In genomic region chr2:181532589-181532988, GRCm38 (mm10) we compare ENCODE assay signal across 19 mouse cellular contexts. TPM values are rescaled to one million over a fixed set of nuclear protein-coding genes. Genes with fewer than 3 reads are reported as not detected.
"Had no signal": no experiment of that assay in that cellular context is flagged by ENCODE, and none has a peak within 500 bp of the region (broad histone marks: within the 10 kb centered on the region; RNA-seq: fewer than 3 reads in every experiment).

No protein-coding gene starts in this region.

- H3K4me3 ChIP-seq: neural tube, embryonic 13.5 days; neural tube, embryonic 15.5 days; stomach, embryonic 15.5 days had no signal

- H3K27me3 ChIP-seq: neural tube, embryonic 13.5 days; neural tube, embryonic 15.5 days; stomach, embryonic 15.5 days had no signal

- H3K9ac ChIP-seq: neural tube, embryonic 13.5 days; neural tube, embryonic 15.5 days; stomach, embryonic 15.5 days had no signal

- DNase-seq: retina, postnatal 1 day; right cerebral cortex, adult 18-20 months; right cerebral cortex, postnatal 14 days; right cerebral cortex, postnatal 25 days; right cerebral cortex, postnatal 4 days; spleen, adult 18-20 months; thymus, adult 18-20 months; thymus, adult 2 months; thymus, postnatal 14 days; thymus, postnatal 25 days; thymus, postnatal 36 days; thymus, postnatal 4 days had no signal

- H3K9me3 ChIP-seq: neural tube, embryonic 15.5 days had no signal

- H3K27ac ChIP-seq: neural tube, embryonic 13.5 days; neural tube, embryonic 15.5 days; stomach, embryonic 15.5 days; stomach, postnatal 0 days had no signal

- H3K4me2 ChIP-seq: neural tube, embryonic 13.5 days; neural tube, embryonic 15.5 days; stomach, embryonic 15.5 days had no signal

RNA-seq across cellular contexts. Expression of gene Abhd16b, which starts 39.6 kb away (rescaled TPM):
- polyA plus RNA-seq: neural tube, embryonic 14.5 days; small intestine, adult 2 months; urinary bladder, adult 2 months had no signal
